Mouse (Mus musculus) ES-E14 (cell line): ENCODE data around the gene Igfn1. TPM values are rescaled to one million over a fixed set of nuclear protein-coding genes. Genes with fewer than 3 reads are reported as not detected.

Experiments
- DNase-seq: peaks from one replicate; pipeline ENCODE4 v3.0.0-alpha.2; 2013; ENCODE audit warnings: low read depth, low spot score
- H3K27ac ChIP-seq: 2 replicates; pipeline ENCODE4 v1.5.1; 2012; ENCODE audit warnings: low read depth, mild to moderate bottlenecking, low read length, moderate library complexity, mixed read lengths; ENCODE audit not compliant: poor library complexity, insufficient read depth, severe bottlenecking
- H3K36me3 ChIP-seq: 2 replicates; pipeline ENCODE4 v1.6.1; 2012; ENCODE audit warnings: mild to moderate bottlenecking, low read length, moderate library complexity, mixed read lengths; ENCODE audit not compliant: control insufficient read depth, poor library complexity, insufficient read depth, severe bottlenecking
- H3K4me1 ChIP-seq, 2 experiments: fragments of 150-350 bp in 1 of 2; sonication (generic) in 1 of 2; 2 replicates each; pipeline ENCODE4 v1.6.1; 2012; ENCODE audit warnings: low read length in 2 of 2, mild to moderate bottlenecking in 1 of 2, mixed read lengths in 1 of 2; ENCODE audit not compliant: control insufficient read depth in 2 of 2, insufficient read depth in 2 of 2, poor library complexity in 1 of 2
- H3K4me3 ChIP-seq, 2 experiments: fragments of 150-350 bp in 1 of 2; sonication (generic) in 1 of 2; 2 replicates each; pipeline ENCODE4 v1.5.1; 2012; ENCODE audit warnings: low read length in 2 of 2, low read depth in 1 of 2, mild to moderate bottlenecking in 1 of 2, mixed read lengths in 1 of 2; ENCODE audit not compliant: insufficient read depth in 1 of 2, poor library complexity in 1 of 2, severe bottlenecking in 1 of 2
- H3K9ac ChIP-seq: 2 replicates; pipeline ENCODE4 v1.6.1; 2012; ENCODE audit warnings: low read depth, mild to moderate bottlenecking, low read length, mixed read lengths; ENCODE audit not compliant: poor library complexity, insufficient read depth, severe bottlenecking
- H3K9me3 ChIP-seq: fragments of 150-350 bp; sonication (generic); 2 replicates; pipeline ENCODE4 v1.6.1; 2012; ENCODE audit warnings: low read depth, mild to moderate bottlenecking, low read length; ENCODE audit not compliant: control insufficient read depth, insufficient read depth
- CHD2 ChIP-seq: IDR thresholded peaks from 2 replicates; pipeline ENCODE4 v1.6.1; 2014; ENCODE audit warnings: mild to moderate bottlenecking, low read depth, low read length, inconsistent platforms
- HCFC1 ChIP-seq: IDR thresholded peaks from 2 replicates; pipeline ENCODE4 v1.6.1; 2012; ENCODE audit warnings: low read length, inconsistent platforms, borderline replicate concordance; ENCODE audit not compliant: insufficient read depth
- MAFK ChIP-seq: IDR thresholded peaks from 2 replicates; pipeline ENCODE4 v1.6.1; 2014; ENCODE audit warnings: mild to moderate bottlenecking, low read depth, low read length, inconsistent platforms; ENCODE audit not compliant: insufficient read depth
- ZC3H11A ChIP-seq: IDR thresholded peaks from 2 replicates; pipeline ENCODE4 v1.6.1; 2012; ENCODE audit warnings: low read depth, mild to moderate bottlenecking, inconsistent platforms, low read length, borderline replicate concordance
- ZNF384 ChIP-seq: IDR thresholded peaks from 2 replicates; pipeline ENCODE4 v1.6.1; 2012; ENCODE audit warnings: low read depth, low read length, inconsistent platforms
- in situ Hi-C, 2 experiments: fragments of 600-800 bp; cut with MboI; formaldehyde crosslinking; loops; one replicate each; pipeline ENCODE4 v1.15.1; 2025; ENCODE audit warnings: low sequenced_read_pairs in 2 of 2, inconsistent platforms in 1 of 2; ENCODE audit not compliant: unreplicated experiment in 2 of 2
- total RNA-seq: library from RNA; depleted of rRNA; stranded (reverse); fragments of 300-350 nt; gene quantifications from 2 replicates; pipeline ENCODE4 v1.2.3, GENCODE M21; 2012

The Igfn1 gene
- total RNA-seq, 1 experiment = 0.04 TPM

DNA sequence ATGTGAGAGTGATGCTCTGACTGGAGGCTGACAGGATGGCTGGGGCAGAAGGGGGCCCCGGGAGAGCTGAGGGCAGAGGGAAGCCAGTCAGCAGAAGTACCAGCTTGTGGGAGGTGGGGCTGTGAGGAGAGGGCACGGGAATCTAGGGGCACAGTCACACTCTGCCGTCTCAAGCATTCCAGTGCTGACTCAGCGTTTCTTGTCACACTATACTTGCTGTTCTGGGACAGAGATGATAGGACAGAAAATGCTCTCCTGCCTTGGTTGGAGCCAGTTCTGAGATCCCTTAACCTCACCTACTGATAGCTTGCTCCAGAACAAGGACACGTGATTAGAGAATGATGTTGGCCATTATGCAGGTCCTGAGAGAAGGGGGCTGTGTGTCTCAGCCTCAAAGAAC is 43.0 kb downstream of the Igfn1 start:
- Histone ChIP-seq H3K4me3 (no peak overlapping the region), H3K27ac (no peak overlapping the region), H3K9me3 (no peaks in the 10 kb centered on the region), H3K36me3 (no peaks in the 10 kb centered on the region), H3K4me1 (no peaks in the 10 kb centered on the region), H3K9ac (no peak overlapping the region)
- DNase-seq = no peak
- TF ChIP-seq CHD2 (no peak), MAFK (peak; percentile 91)
- in situ Hi-C loops = no loop called here

GRCm38 (mm10) chr1:135958483-135958882 is 47.7 kb downstream of the Igfn1 start:
- no peaks in the 10 kb centered on the region for H3K9me3 ChIP-seq
- H3K27ac ChIP-seq = no peak overlapping the region
- in situ Hi-C loops = no loop called here
- TF ChIP-seq MAFK = no peak
- TF ChIP-seq CHD2 = no peak
- TF ChIP-seq ZC3H11A = no peak
- no peak for TF ChIP-seq ZNF384
- no peak overlapping the region for H3K9ac ChIP-seq
- DNase-seq = peak; percentile 47
- H3K4me3 ChIP-seq = no peak overlapping the region
- no peaks in the 10 kb centered on the region for H3K36me3 ChIP-seq
- no peaks in the 10 kb centered on the region for H3K4me1 ChIP-seq

DNA sequence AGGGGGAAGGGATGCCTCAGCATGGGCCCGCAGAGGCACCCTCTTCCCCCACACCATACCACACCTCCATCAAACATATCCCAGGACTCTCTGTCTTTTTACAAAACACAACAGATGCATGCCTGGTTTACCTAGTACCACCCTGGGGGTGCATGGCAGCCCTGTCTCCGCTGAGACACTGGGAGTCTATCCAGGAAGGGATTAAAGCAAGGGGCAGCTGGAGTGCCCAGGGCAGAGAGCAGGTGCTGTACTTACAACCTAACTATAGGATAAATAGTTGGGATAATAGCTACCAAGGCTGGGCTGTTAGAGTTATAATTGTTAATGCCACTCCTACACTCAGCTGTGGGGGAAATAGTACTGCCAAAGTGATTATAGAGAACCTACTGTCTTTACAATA is 57.3 kb downstream of the Igfn1 start:
- Histone ChIP-seq H3K4me3 (no peak overlapping the region), H3K4me1 (no peaks in the 10 kb centered on the region), H3K27ac (no peak overlapping the region), H3K36me3 (no peaks in the 10 kb centered on the region), H3K9ac (no peak overlapping the region), H3K9me3 (no peaks in the 10 kb centered on the region)
- in situ Hi-C loops = loop anchor here in 1 of 2 experiments (5.0 kb wide), 1 partner anchor 82 kb away; no protein-coding TSS in a partner anchor
- TF ChIP-seq MAFK (no peak), HCFC1 (no peak), ZNF384 (no peak), CHD2 (no peak), ZC3H11A (no peak)
- no peak for DNase-seq

DNA sequence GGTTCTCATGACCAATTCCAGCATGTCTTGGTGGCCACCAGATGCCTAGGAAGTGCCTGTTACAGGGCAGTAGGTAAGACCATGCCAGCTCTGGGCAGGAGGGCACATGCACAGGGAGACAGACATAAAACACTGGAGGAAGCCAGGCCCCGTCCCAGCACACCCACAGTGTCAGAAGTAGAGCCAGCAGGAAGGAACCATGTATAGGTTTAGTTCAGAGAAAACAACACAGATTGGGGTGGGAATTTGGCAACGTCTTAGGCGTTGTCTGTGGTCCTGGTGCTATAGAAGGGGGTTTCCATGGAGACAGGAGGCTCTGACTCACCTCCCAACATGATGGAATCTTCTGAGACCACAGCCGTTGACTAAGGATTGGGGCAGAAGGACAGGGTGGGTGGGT is 59.9 kb downstream of the Igfn1 start:
- no peak overlapping the region for H3K9ac ChIP-seq
- H3K27ac ChIP-seq = no peak overlapping the region
- no peak overlapping the region for H3K4me3 ChIP-seq
- H3K36me3 ChIP-seq = no peaks in the 10 kb centered on the region
- no peak for TF ChIP-seq CHD2
- TF ChIP-seq HCFC1 = no peak
- TF ChIP-seq ZC3H11A = no peak
- no peak for TF ChIP-seq MAFK
- no peak for TF ChIP-seq ZNF384
- no peaks in the 10 kb centered on the region for H3K4me1 ChIP-seq
- in situ Hi-C loops = loop anchor here in 1 of 2 experiments (5.0 kb wide), 1 partner anchor 79 kb away; no protein-coding TSS in a partner anchor
- DNase-seq = no peak
- no peaks in the 10 kb centered on the region for H3K9me3 ChIP-seq

- Histone ChIP-seq H3K4me1 (no peaks in the 10 kb centered on the region), H3K9ac (no peak overlapping the region), H3K9me3 (no peaks in the 10 kb centered on the region), H3K36me3 (no peaks in the 10 kb centered on the region), H3K27ac (no peak overlapping the region), H3K4me3 (no peak overlapping the region)
- in situ Hi-C loops = loop anchor here in 1 of 2 experiments (5.0 kb wide), 1 partner anchor 78 kb away; no protein-coding TSS in a partner anchor
- DNase-seq = peak; percentile 65
- TF ChIP-seq ZC3H11A = peak; percentile 43; the same call in 1 of the 2 replicates
- no peak for TF ChIP-seq MAFK
- TF ChIP-seq HCFC1 = no peak
These were observed 60.4 kb downstream of the Igfn1 start for GRCm38 (mm10) chr1:135945711-135946110.
